Mouse (Mus musculus): ENCODE measurements around the gene Rora. TPM values are rescaled to one million over a fixed set of nuclear protein-coding genes. Genes with fewer than 3 reads are reported as not detected.

Rora gene
- polyA plus RNA-seq, 1 experiment, result 4.5 TPM

GRCm38 (mm10) chr9:69294426-69294825 is 640.8 kb downstream of the Rora start:
- H3K4me3 ChIP-seq (ENCODE audit: low read depth, low read length), result no peak overlapping the region
- H3K27ac ChIP-seq (ENCODE audit: insufficient read depth, low read depth, low read length), result no peak overlapping the region
- H3K36me3 ChIP-seq (ENCODE audit: control insufficient read depth, insufficient read depth, low read length), result no peaks in the 10 kb centered on the region
- no peaks in the 10 kb centered on the region; the same call in none of the 2 replicates for H3K4me1 ChIP-seq (ENCODE audit: control insufficient read depth, insufficient read depth, insufficient read length, low read length)
- 73% methylated on average over 5 of the region's 5 CpGs for WGBS
- peaks cover 12% of the 10 kb centered on the region; the same call in 1 of the 2 replicates for H3K27me3 ChIP-seq (ENCODE audit: control insufficient read depth, insufficient read depth, low read length)
- TF ChIP-seq CTCF (IDR thresholded peaks at IDR 0.05; ENCODE audit: extremely low read depth, insufficient read length, insufficient replicate concordance, low read depth, low read length) (no peak), POLR2A (IDR thresholded peaks at IDR 0.05; ENCODE audit: low read depth, low read length) (no peak)

- 83% methylated on average over 14 of the region's 14 CpGs for WGBS
- Histone ChIP-seq H3K27me3 (ENCODE audit: control insufficient read depth, insufficient read depth, low read length) (peaks cover 12% of the 10 kb centered on the region; the same call in 1 of the 2 replicates), H3K4me1 (ENCODE audit: control insufficient read depth, insufficient read depth, insufficient read length, low read length) (no peaks in the 10 kb centered on the region; the same call in none of the 2 replicates), H3K36me3 (ENCODE audit: control insufficient read depth, insufficient read depth, low read length) (no peaks in the 10 kb centered on the region), H3K4me3 (ENCODE audit: low read depth, low read length) (no peak overlapping the region), H3K27ac (ENCODE audit: insufficient read depth, low read depth, low read length) (no peak overlapping the region)
- TF ChIP-seq CTCF (IDR thresholded peaks at IDR 0.05; ENCODE audit: extremely low read depth, insufficient read length, insufficient replicate concordance, low read depth, low read length) (no peak), POLR2A (IDR thresholded peaks at IDR 0.05; ENCODE audit: low read depth, low read length) (no peak)
These were observed 641.3 kb downstream of the Rora start for GRCm38 (mm10) chr9:69294856-69295255.

DNA sequence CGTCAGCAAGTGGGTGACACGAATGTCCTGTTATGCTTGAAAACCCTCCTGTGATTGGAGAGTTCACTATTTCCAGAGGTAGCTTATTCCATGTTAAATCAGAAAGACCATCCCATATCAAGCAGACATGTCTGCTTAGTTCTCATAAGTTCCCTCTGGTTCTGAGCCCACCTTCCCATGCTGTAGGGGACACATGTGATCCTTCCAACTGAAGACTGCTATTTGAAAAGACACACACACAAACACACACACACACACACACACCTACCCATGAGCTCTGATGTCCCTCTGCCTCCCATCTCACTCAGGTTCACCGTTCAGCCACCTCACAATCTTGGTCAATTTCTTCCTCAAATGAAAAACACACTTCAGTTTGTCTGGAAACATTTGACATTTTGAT is 642.2 kb downstream of the Rora start:
- WGBS, result 70% methylated on average over 3 of the region's 3 CpGs
- H3K36me3 ChIP-seq (ENCODE audit: control insufficient read depth, insufficient read depth, low read length), result no peaks in the 10 kb centered on the region
- H3K4me1 ChIP-seq (ENCODE audit: control insufficient read depth, insufficient read depth, insufficient read length, low read length), result peaks cover under 1% of the 10 kb centered on the region
- no peak overlapping the region for H3K27ac ChIP-seq (ENCODE audit: insufficient read depth, low read depth, low read length)
- H3K27me3 ChIP-seq (ENCODE audit: control insufficient read depth, insufficient read depth, low read length), result peaks cover 7% of the 10 kb centered on the region; the same call in 1 of the 2 replicates
- TF ChIP-seq CTCF (IDR thresholded peaks at IDR 0.05; ENCODE audit: extremely low read depth, insufficient read length, insufficient replicate concordance, low read depth, low read length), result no peak
- TF ChIP-seq POLR2A (IDR thresholded peaks at IDR 0.05; ENCODE audit: low read depth, low read length), result no peak
- H3K4me3 ChIP-seq (ENCODE audit: low read depth, low read length), result no peak overlapping the region

DNA sequence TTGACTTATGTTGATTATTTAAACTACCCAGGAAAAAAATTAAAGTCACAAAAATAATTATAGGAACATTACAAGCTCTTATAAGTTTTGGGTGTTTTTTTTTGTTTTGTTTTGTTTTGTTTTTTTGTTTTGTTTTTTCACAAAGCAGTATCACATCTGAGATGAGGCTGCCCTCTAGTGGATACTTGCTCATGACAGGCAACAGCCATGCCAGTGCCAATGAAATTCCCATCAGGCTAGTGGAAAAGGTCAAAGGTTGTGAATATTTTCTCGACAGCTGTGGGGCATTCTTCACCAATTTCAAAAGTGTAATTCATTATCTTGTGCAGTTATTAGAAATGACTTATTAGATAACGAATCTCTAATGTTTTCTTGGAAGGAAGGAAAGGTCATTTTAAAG is 642.8 kb downstream of the Rora start:
- H3K4me1 ChIP-seq (ENCODE audit: control insufficient read depth, insufficient read depth, insufficient read length, low read length), result peaks cover 2% of the 10 kb centered on the region; the same call in 1 of the 2 replicates
- no peak overlapping the region for H3K27ac ChIP-seq (ENCODE audit: insufficient read depth, low read depth, low read length)
- 0 out of 2 replicates have a peak, but pooled peaks cover 3% of the 10 kb centered on the region for H3K27me3 ChIP-seq (ENCODE audit: control insufficient read depth, insufficient read depth, low read length)
- TF ChIP-seq POLR2A (IDR thresholded peaks at IDR 0.05; ENCODE audit: low read depth, low read length) (no peak), CTCF (IDR thresholded peaks at IDR 0.05; ENCODE audit: extremely low read depth, insufficient read length, insufficient replicate concordance, low read depth, low read length) (no peak)
- H3K4me3 ChIP-seq (ENCODE audit: low read depth, low read length), result no peak overlapping the region
- WGBS, result 5% methylated on average over 2 of the region's 2 CpGs
- no peaks in the 10 kb centered on the region for H3K36me3 ChIP-seq (ENCODE audit: control insufficient read depth, insufficient read depth, low read length)

- WGBS, result 69% methylated on average over 7 of the region's 7 CpGs
- no peak for TF ChIP-seq POLR2A (IDR thresholded peaks at IDR 0.05; ENCODE audit: low read depth, low read length)
- TF ChIP-seq CTCF (IDR thresholded peaks at IDR 0.05; ENCODE audit: extremely low read depth, insufficient read length, insufficient replicate concordance, low read depth, low read length), result no peak
- Histone ChIP-seq H3K36me3 (ENCODE audit: control insufficient read depth, insufficient read depth, low read length) (no peaks in the 10 kb centered on the region), H3K4me3 (ENCODE audit: low read depth, low read length) (no peak overlapping the region), H3K4me1 (ENCODE audit: control insufficient read depth, insufficient read depth, insufficient read length, low read length) (peaks cover 2% of the 10 kb centered on the region; the same call in 1 of the 2 replicates), H3K27ac (ENCODE audit: insufficient read depth, low read depth, low read length) (no peak overlapping the region), H3K27me3 (ENCODE audit: control insufficient read depth, insufficient read depth, low read length) (no peaks in the 10 kb centered on the region)
These were observed 644.3 kb downstream of the Rora start for GRCm38 (mm10) chr9:69297766-69298375.

DNA sequence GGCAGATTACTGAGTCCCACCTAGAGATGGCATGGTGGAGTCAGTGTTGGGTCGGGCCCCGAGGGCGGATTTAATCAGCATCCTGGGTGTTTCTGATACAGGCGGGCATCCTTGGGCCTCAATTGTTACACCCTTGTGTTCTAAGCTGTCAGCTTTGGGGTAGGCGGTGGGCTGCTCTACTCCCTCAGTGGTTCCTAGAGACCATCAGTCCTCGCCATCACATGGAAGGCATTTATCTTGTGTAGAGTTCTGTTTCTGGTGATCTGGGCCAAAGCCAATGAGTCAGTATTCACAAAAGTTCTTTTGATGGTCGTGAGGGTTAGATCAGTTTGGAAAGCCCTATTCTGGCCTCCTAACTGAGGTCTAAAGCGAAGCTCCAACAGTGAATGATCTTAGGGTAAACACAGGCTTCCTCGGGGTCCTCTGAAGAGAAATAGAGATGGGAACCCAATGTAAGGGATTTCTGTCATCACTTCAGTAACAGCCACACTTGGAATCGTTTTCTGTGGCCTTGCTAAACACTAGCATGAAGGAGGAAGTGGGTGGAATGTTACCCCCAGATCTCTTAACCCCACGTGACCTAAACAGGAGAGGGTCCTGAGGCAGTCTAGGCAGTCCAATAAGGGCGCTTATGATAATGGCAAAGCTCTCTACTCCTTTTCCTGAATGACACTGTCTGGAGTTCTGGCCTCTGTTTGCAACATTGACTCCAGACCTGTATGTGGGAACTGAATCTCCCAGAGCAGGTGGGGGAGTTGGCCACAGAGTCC is 645.2 kb downstream of the Rora start:
- TF ChIP-seq CTCF (IDR thresholded peaks at IDR 0.05; ENCODE audit: extremely low read depth, insufficient read length, insufficient replicate concordance, low read depth, low read length) (no peak), POLR2A (IDR thresholded peaks at IDR 0.05; ENCODE audit: low read depth, low read length) (no peak)
- 66% methylated on average over 12 of the region's 12 CpGs for WGBS
- H3K4me3 ChIP-seq (ENCODE audit: low read depth, low read length), result no peak overlapping the region
- peaks cover 2% of the 10 kb centered on the region; the same call in 1 of the 2 replicates for H3K4me1 ChIP-seq (ENCODE audit: control insufficient read depth, insufficient read depth, insufficient read length, low read length)
- no peaks in the 10 kb centered on the region for H3K27me3 ChIP-seq (ENCODE audit: control insufficient read depth, insufficient read depth, low read length)
- no peaks in the 10 kb centered on the region for H3K36me3 ChIP-seq (ENCODE audit: control insufficient read depth, insufficient read depth, low read length)
- no peak overlapping the region for H3K27ac ChIP-seq (ENCODE audit: insufficient read depth, low read depth, low read length)

DNA sequence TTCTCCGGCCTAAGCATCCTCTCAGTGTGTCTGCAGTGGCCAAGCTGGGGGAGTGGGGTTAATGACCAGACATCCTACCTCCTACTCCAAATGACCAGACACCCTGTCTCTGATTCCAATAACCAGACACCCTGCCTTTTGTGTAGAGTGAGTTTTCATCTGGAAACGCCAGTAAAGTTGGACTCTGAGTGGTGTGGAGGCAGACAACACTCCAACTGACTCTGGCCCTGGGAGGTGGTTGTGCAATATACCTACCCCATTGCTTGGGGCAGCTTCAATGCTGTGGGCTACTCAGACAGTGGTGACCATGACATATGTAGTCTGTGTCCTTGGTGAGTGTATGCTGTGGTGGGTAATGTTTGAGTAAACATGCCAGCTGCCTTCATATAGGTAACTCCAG is 645.9 kb downstream of the Rora start:
- no peak overlapping the region for H3K4me3 ChIP-seq (ENCODE audit: low read depth, low read length)
- H3K36me3 ChIP-seq (ENCODE audit: control insufficient read depth, insufficient read depth, low read length), result no peaks in the 10 kb centered on the region
- no peak for TF ChIP-seq CTCF (IDR thresholded peaks at IDR 0.05; ENCODE audit: extremely low read depth, insufficient read length, insufficient replicate concordance, low read depth, low read length)
- no peak for TF ChIP-seq POLR2A (IDR thresholded peaks at IDR 0.05; ENCODE audit: low read depth, low read length)
- H3K4me1 ChIP-seq (ENCODE audit: control insufficient read depth, insufficient read depth, insufficient read length, low read length), result peaks cover 2% of the 10 kb centered on the region; the same call in 1 of the 2 replicates
- H3K27me3 ChIP-seq (ENCODE audit: control insufficient read depth, insufficient read depth, low read length), result no peaks in the 10 kb centered on the region
- 73% methylated on average over 2 of the region's 2 CpGs for whole genome bisulfite sequencing
- H3K27ac ChIP-seq (ENCODE audit: insufficient read depth, low read depth, low read length), result no peak overlapping the region
